ENCODE assay signal across 22 mouse cellular contexts in genomic region chr9:42705848-42706247, GRCm38 (mm10).
"Had no signal": no experiment of that assay in that cellular context is flagged by ENCODE, and none has a peak within 500 bp of the region (broad histone marks: within the 10 kb centered on the region; RNA-seq: fewer than 3 reads in every experiment).

No protein-coding gene starts in this region.

- DNase-seq: cerebellum, adult 2 months; cerebellum, adult 8-10 months; cerebellum, adult 9-10 months; cerebellum, adult 9-11 months; cerebellum, postnatal 10 days; cerebellum, postnatal 14 days; cerebellum, postnatal 25 days; cerebellum, postnatal 36 days; embryo, embryonic 11 days; forebrain, postnatal 0 days; gastrocnemius, adult 2 months; gastrocnemius, postnatal 10 days; gastrocnemius, postnatal 14 days; gastrocnemius, postnatal 25 days; gastrocnemius, postnatal 36 days; heart, adult 11 months; heart, adult 18-20 months; heart, adult 2 months had no signal

- ATAC-seq: forebrain, embryonic 13.5 days; forebrain, embryonic 14.5 days; forebrain, embryonic 15.5 days; forebrain, embryonic 16.5 days; forebrain, postnatal 0 days had no signal
